ENCODE assay signal across 1 mouse cellular context in genomic region chr4:9094076-9094475, GRCm38 (mm10).
A peak's percentile ranks its signal among the peaks of the same experiment; 100 is the strongest.
TF ChIP-seq lines count a peak whose summit lies in the region.

No protein-coding gene starts in this region.

TF ChIP-seq in CH12.LX, 34 proteins besides CTCF, POLR2A, EP300 and RAD21 (continued from another document):
- TF ChIP-seq MEF2A (IDR thresholded peaks at IDR 0.05; ENCODE audit: borderline replicate concordance, low read depth, low read length): peak; percentile 91
